Mouse (Mus musculus): ENCODE measurements around the gene Dnmt1.

- TF ChIP-seq CHD2 (IDR thresholded peaks at IDR 0.05; ENCODE audit: low read depth, low read length) (no peak), MAFK (IDR thresholded peaks at IDR 0.05; ENCODE audit: insufficient read depth, low read depth, low read length) (peak; percentile 84), ZNF384 (IDR thresholded peaks at IDR 0.05; ENCODE audit: low read depth, low read length) (no peak)
Observed at GRCm38 (mm10) chr9:20868448-20869001, 91.2 kb downstream of the Dnmt1 start, which contains the start of gene A230050P20Rik.
